Mouse (Mus musculus) embryonic fibroblast, embryonic 13.5 days (primary cell): ENCODE measurements at regions not wholly inside any gene's neighbourhood (a gene's known extent, or its start where the extent isn't known, plus 50 kb on each side); places are given as distances from the start of the nearest gene placed in this dataset.

Source experiments
- CTCF ChIP-seq: IDR thresholded peaks from 2 replicates; pipeline ENCODE4 v1.5.1; 2011; ENCODE audit warnings: mild to moderate bottlenecking, control low read depth, low read length, moderate library complexity, borderline replicate concordance; ENCODE audit not compliant: insufficient read depth
- POLR2A ChIP-seq: IDR thresholded peaks from 2 replicates; pipeline ENCODE4 v1.6.1; 2011; ENCODE audit warnings: low read depth, mild to moderate bottlenecking, control low read depth, low read length, moderate library complexity

DNA sequence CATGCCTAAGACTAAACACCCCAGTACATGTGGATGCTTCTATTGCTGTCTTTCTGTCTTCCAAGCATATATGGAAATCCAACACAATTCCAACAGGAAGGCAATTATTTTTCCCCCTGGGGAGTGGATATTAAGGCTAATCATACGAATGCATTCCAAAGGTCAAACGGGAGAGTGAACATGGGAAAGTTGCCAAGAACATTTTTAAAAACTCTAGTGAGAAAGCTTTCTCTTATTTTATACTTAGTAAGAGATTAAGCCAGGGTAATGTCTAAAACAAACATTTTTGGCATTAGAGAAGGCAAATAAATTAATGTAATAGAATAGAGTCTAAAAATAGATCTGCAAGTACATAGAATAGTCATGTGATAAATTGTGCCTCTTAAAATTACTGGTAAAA is 332.4 kb downstream of the Ets1 start:
- no peak for TF ChIP-seq POLR2A
- no peak for TF ChIP-seq CTCF
